Mouse (Mus musculus) layer of hippocampus, postnatal 25 days (tissue): ENCODE results near the gene Nmbr. TPM values are rescaled to one million over a fixed set of nuclear protein-coding genes. Genes with fewer than 3 reads are reported as not detected.
A peak's percentile ranks its signal among the peaks of the same experiment; 100 is the strongest.

ENCODE experiments used
- DNase-seq, 2 experiments: peaks; one replicate each; pipeline ENCODE4 v3.0.0; 2022; ENCODE audit warnings: mixed read lengths in 2 of 2, low spot score in 1 of 2; ENCODE audit errors: extremely low spot score in 1 of 2
- total RNA-seq, 2 experiments: library from RNA; stranded (reverse); gene quantifications; 2 replicates each; pipeline ENCODE4 v1.2.3; 2021

Nmbr gene
- total RNA-seq = 1 to 10 TPM; 3.5 to 4.5 TPM

- DNase-seq = peak; percentile 93 to 98
These were observed at the start of gene Nmbr, which contains the start of gene Vta1 for GRCm38 (mm10) chr10:14705072-14706066. Gene Nmbr, plus strand, starts transcription at chr10:14705591. Gene Vta1, minus strand, starts transcription at chr10:14705560.

GRCm38 (mm10) chr10:14660875-14661274 is 44.5 kb upstream of the Nmbr start:
- no peak for DNase-seq

GRCm38 (mm10) chr10:14666147-14666546 is 39.2 kb upstream of the Nmbr start:
- no peak for DNase-seq

- no peak for DNase-seq
These were observed 19.7 kb upstream of the Nmbr start for GRCm38 (mm10) chr10:14685663-14686062.

- DNase-seq = no peak
These were observed 16.5 kb upstream of the Nmbr start for GRCm38 (mm10) chr10:14688785-14689442.

GRCm38 (mm10) chr10:14690349-14690748 is 15.0 kb upstream of the Nmbr start:
- DNase-seq = no peak

GRCm38 (mm10) chr10:14703239-14703638 is 2.2 kb upstream of the Nmbr start:
- DNase-seq = no peak

- no peak for DNase-seq
These were observed 1.5 kb upstream of the Nmbr start for GRCm38 (mm10) chr10:14703830-14704420.

GRCm38 (mm10) chr10:14718114-14718513 is 12.7 kb downstream of the Nmbr start, which contains the start of gene Gje1:
Gene Gje1, minus strand, starts transcription at chr10:14718214.
- DNase-seq = no peak

GRCm38 (mm10) chr10:14725671-14726070 is 20.3 kb downstream of the Nmbr start:
- DNase-seq = peak; percentile 4 to 7

- DNase-seq = peak in 1 of 2 experiments; percentile 46
These were observed 28.9 kb downstream of the Nmbr start for GRCm38 (mm10) chr10:14734285-14734684.

GRCm38 (mm10) chr10:14759665-14760558 is 54.5 kb downstream of the Nmbr start:
- peak; percentile 8 to 14 for DNase-seq

- DNase-seq = no peak
These were observed 55.2 kb downstream of the Nmbr start for GRCm38 (mm10) chr10:14760618-14761017.

- DNase-seq = no peak
These were observed 65.0 kb downstream of the Nmbr start for GRCm38 (mm10) chr10:14770227-14770910.

- no peak for DNase-seq
These were observed 69.1 kb downstream of the Nmbr start for GRCm38 (mm10) chr10:14774499-14774898.

- no peak for DNase-seq
These were observed 84.6 kb downstream of the Nmbr start for GRCm38 (mm10) chr10:14789969-14790368.

GRCm38 (mm10) chr10:14816970-14817369 is 111.6 kb downstream of the Nmbr start:
- no peak for DNase-seq
